Mouse (Mus musculus) ovary, postnatal 10 days (tissue): Measurements from ENCODE around the gene Olfr1020.

Experiments used
- DNase-seq: peaks from one replicate; pipeline ENCODE4 v3.0.0; 2022; ENCODE audit warnings: low spot score

The Olfr1020 gene

GRCm38 (mm10) chr2:85846730-85847129, at the start of gene Olfr1020:
TSS of gene Olfr1020 (plus strand) at chr2:85847030.
- no peak for DNase-seq

- no peak for DNase-seq
These were observed 44.4 kb upstream of the Olfr1020 start, which contains the start of gene Olfr1016 for GRCm38 (mm10) chr2:85802444-85802843. TSS of gene Olfr1016 (minus strand) at chr2:85802544.

- no peak for DNase-seq
These were observed 42.3 kb upstream of the Olfr1020 start for GRCm38 (mm10) chr2:85804501-85804900.

DNA sequence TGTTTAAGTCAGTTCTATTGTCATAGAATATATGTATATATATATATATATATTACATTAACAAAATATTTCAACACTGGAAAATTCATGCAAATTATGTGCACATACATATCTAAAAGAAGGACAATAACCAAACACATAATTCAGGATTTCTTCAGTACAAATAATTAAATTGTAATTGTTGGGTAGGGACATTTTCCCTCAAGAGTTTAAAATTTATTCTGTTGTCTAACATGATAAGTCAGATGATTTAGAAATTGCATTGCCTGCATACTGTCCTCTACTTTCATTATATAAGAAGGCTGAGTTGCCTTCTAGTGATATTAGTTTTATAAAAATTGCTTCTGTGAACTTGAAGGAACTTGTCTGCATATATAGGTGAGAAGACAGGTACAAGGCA, 28.7 kb upstream of the Olfr1020 start, which contains the start of gene Olfr1018:
Gene Olfr1018 (plus strand): TSS at position 301 of the 400 bp plus-strand sequence.
- no peak for DNase-seq

GRCm38 (mm10) chr2:85845383-85845782, 1.4 kb upstream of the Olfr1020 start, which contains the start of gene Olfr1019:
TSS of gene Olfr1019 (minus strand) at chr2:85845483.
- DNase-seq: no peak

DNA sequence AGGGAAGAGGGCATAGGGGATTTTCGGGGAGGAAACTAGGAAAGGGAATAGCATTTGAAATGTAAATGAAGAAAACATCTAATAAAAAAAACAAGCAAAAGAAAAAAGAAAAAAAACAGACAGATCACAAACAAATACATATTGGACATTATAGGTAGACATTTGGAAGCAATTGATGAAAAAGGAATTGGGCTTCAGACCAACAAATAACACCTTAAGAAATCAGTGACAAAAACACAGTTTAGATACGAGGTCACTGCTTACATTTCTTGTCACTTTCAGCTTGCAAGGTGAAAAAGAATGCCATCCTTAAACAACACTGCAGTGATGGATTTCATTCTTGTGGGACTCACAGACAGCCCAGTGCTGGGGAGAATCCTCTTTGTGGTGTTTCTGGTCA, 21.5 kb downstream of the Olfr1020 start, which contains the start of gene Olfr1022:
Gene Olfr1022 (plus strand): TSS at position 301 of the 400 bp plus-strand sequence.
- no peak for DNase-seq

DNA sequence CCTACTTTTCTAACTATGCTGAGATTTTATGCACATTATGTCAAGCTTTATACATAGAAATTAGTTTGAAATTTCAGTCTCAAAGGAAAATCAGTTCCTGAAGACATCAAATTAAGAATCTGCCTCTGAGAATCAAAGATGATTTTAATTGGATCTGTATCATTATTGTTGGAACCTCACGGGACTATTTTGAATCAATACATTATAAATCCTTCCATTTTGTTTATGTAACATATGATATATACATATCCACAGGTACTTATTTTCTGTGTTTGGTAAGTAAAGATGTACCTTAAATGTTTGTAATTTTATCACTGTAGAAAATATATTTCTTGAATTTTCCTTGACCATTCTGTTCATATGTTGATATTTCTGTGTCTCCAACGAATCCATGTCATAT, 38.5 kb downstream of the Olfr1020 start, which contains the start of gene Olfr1023:
Gene Olfr1023 (plus strand): TSS at position 301 of the 400 bp plus-strand sequence.
- DNase-seq: no peak
